Mouse (Mus musculus): ENCODE results near the gene Rab33b. TPM values are rescaled to one million over a fixed set of nuclear protein-coding genes. Genes with fewer than 3 reads are reported as not detected.
"Not testable (repeated sequence)": the region's sequence is repeated elsewhere in the genome, so short reads cannot be mapped to it uniquely, and the experiment has no call there.

The Rab33b gene
- total RNA-seq (2014; rRNA removed) (7.3 and 8.4 TPM in 2 replicates), polyA plus RNA-seq (2012; rRNA removed) (3.6 and 4.7 TPM in 2 replicates)

- Histone ChIP-seq H3K79me2 (ENCODE audit: control insufficient read depth, insufficient read depth, low read length) (peaks cover 7% of the 10 kb centered on the region; the same call in 1 of the 2 replicates), H3K27me3 (ENCODE audit: control insufficient read depth, insufficient read depth, low read length) (no peaks in the 10 kb centered on the region), H3K4me1 (ENCODE audit: control insufficient read depth, insufficient read depth, low read length) (peaks cover 4% of the 10 kb centered on the region; the same call in 1 of the 2 replicates), H3K36me3 (ENCODE audit: control insufficient read depth, insufficient read depth, low read length) (no peaks in the 10 kb centered on the region), H3K4me3 (ENCODE audit: insufficient read depth, low read depth, low read length) (peak within 1 kb of the TSS; percentile 90), H3K27ac (replicated peaks; ENCODE audit: insufficient read depth, low read depth, low read length) (peak within 1 kb of the TSS; percentile 72), H3K9ac (ENCODE audit: low read depth, low read length) (peak within 1 kb of the TSS; percentile 90)
- TF ChIP-seq POLR2A (IDR thresholded peaks at IDR 0.05; ENCODE audit: extremely low read depth, insufficient read depth, low read length) (peak; percentile 82), CTCF (IDR thresholded peaks at IDR 0.05; ENCODE audit: low read depth, low read length) (0 out of 2 replicates have a peak, but pooled peaks have one; percentile 18)
- under 1% methylated on average over 70 of the region's 70 CpGs for WGBS
- DNase-seq (ENCODE audit: extremely low read depth, low read depth, low spot score): peak; percentile 77
These were observed at the start of gene Rab33b for GRCm38 (mm10) chr3:51483741-51484359. Gene Rab33b, plus strand, starts transcription at chr3:51483920.

- TF ChIP-seq CTCF (IDR thresholded peaks at IDR 0.05; ENCODE audit: low read depth, low read length): peak; percentile 7; the same call in 1 of the 2 replicates
- H3K27ac ChIP-seq (replicated peaks; ENCODE audit: insufficient read depth, low read depth, low read length); H3K9ac ChIP-seq (ENCODE audit: low read depth, low read length); DNase-seq (ENCODE audit: extremely low read depth, low read depth, low spot score); H3K27me3 ChIP-seq (ENCODE audit: control insufficient read depth, insufficient read depth, low read length); H3K79me2 ChIP-seq (ENCODE audit: control insufficient read depth, insufficient read depth, low read length); H3K4me1 ChIP-seq (ENCODE audit: control insufficient read depth, insufficient read depth, low read length); H3K4me3 ChIP-seq (ENCODE audit: insufficient read depth, low read depth, low read length); H3K36me3 ChIP-seq (ENCODE audit: control insufficient read depth, insufficient read depth, low read length): not testable (repeated sequence)
- 91% methylated on average over 5 of the region's 5 CpGs for WGBS
These were observed 49.4 kb upstream of the Rab33b start for GRCm38 (mm10) chr3:51434364-51434763.

DNA sequence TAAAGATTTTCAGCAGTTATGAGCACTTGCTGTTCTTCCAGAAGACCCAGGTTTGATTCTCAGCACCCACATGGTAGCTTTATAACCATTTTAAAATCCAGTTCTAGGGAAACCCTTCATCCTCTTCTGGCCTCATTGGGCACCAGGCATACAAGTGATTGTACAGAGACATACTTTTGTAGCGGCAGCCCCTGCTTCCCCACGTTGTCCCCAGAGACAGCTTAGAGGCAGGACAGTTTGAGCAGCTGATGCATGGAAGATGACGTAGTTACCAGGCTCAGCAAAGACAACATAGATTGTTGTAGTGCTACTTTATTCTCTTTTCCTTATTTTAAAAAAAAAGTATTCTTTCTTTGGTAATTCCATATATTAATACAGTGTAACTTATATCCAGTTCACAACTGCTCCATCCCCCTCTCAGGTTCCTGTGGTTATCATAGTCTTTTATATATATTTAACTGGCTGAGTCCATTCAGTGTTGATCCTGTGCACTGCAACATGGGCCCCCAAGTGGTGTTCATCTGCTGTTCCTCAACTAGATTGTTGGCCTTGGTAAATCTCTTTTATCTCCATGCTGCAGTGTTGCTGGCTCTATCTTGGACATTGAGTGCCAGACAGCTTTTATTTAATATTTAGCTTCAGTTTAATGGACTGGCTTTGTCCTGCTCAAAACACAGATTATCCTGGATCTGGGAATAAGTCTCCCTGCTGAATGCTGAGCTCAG, 48.7 kb upstream of the Rab33b start:
- WGBS: 94% methylated on average over 3 of the region's 3 CpGs
- no peak for DNase-seq (ENCODE audit: extremely low read depth, low read depth, low spot score)
- Histone ChIP-seq H3K27me3 (ENCODE audit: control insufficient read depth, insufficient read depth, low read length) (no peaks in the 10 kb centered on the region), H3K9ac (ENCODE audit: low read depth, low read length) (no peak overlapping the region), H3K4me1 (ENCODE audit: control insufficient read depth, insufficient read depth, low read length) (peaks cover 2% of the 10 kb centered on the region; the same call in 1 of the 2 replicates), H3K79me2 (ENCODE audit: control insufficient read depth, insufficient read depth, low read length) (peaks cover 8% of the 10 kb centered on the region; the same call in 1 of the 2 replicates), H3K27ac (replicated peaks; ENCODE audit: insufficient read depth, low read depth, low read length) (no peak overlapping the region), H3K36me3 (ENCODE audit: control insufficient read depth, insufficient read depth, low read length) (peaks cover 8% of the 10 kb centered on the region), H3K4me3 (ENCODE audit: insufficient read depth, low read depth, low read length) (no peak overlapping the region)
- no peak for TF ChIP-seq CTCF (IDR thresholded peaks at IDR 0.05; ENCODE audit: low read depth, low read length)
- no peak for TF ChIP-seq POLR2A (IDR thresholded peaks at IDR 0.05; ENCODE audit: extremely low read depth, insufficient read depth, low read length)

DNA sequence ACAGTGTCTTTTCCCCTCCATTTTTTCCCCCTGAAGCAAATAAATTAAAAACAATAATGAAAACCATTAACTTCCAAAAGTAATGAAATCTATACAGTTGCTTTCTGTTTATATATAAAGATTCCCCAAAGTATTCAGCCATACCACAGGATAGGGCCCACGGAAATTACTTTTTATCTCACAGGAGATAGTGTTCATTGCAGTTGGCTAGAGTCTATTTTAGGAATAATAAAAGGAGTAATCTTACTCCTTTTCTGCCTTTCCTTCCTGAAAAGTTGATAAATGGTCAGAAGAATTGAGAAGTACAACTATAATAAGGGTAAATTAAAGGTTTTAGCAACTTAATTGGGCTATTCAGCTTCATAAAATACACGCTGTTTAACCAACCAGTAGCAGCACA, 15.2 kb upstream of the Rab33b start:
- WGBS: 86% methylated on average over 2 of the region's 2 CpGs

DNA sequence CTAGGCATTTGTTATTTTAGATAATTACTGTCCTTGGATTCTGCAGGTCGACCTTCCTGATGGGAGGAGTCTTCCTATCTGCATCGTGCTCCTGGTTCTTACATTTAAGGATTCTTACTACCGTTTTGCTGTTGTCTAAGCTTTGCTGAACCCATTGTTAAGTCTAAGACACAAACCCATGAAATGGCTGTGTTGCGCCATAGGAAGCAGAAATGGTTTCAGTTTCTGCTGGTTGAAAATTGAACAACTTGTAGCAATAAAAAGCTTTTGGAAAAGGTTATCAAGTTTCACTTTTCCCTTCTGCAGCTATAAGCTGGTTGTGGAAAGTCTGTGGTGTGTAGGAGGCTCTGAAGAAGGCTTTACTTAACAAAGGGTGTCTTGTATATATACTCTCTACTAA, 8.0 kb upstream of the Rab33b start:
- no peak for TF ChIP-seq POLR2A (IDR thresholded peaks at IDR 0.05; ENCODE audit: extremely low read depth, insufficient read depth, low read length)
- no peak for TF ChIP-seq CTCF (IDR thresholded peaks at IDR 0.05; ENCODE audit: low read depth, low read length)
- H3K4me3 ChIP-seq (ENCODE audit: insufficient read depth, low read depth, low read length): no peak overlapping the region
- H3K9ac ChIP-seq (ENCODE audit: low read depth, low read length): no peak overlapping the region
- H3K4me1 ChIP-seq (ENCODE audit: control insufficient read depth, insufficient read depth, low read length): no peaks in the 10 kb centered on the region
- no peaks in the 10 kb centered on the region for H3K79me2 ChIP-seq (ENCODE audit: control insufficient read depth, insufficient read depth, low read length)
- 50% methylated on average over 4 of the region's 4 CpGs for WGBS
- no peaks in the 10 kb centered on the region for H3K27me3 ChIP-seq (ENCODE audit: control insufficient read depth, insufficient read depth, low read length)
- no peak overlapping the region for H3K27ac ChIP-seq (replicated peaks; ENCODE audit: insufficient read depth, low read depth, low read length)
- peaks cover 26% of the 10 kb centered on the region for H3K36me3 ChIP-seq (ENCODE audit: control insufficient read depth, insufficient read depth, low read length)
- peak; percentile 9 for DNase-seq (ENCODE audit: extremely low read depth, low read depth, low spot score)

More for the DNA sequence above, 15.2 kb upstream of the Rab33b start:
- Histone ChIP-seq H3K27me3 (ENCODE audit: control insufficient read depth, insufficient read depth, low read length) (no peaks in the 10 kb centered on the region), H3K4me1 (ENCODE audit: control insufficient read depth, insufficient read depth, low read length) (no peaks in the 10 kb centered on the region), H3K36me3 (ENCODE audit: control insufficient read depth, insufficient read depth, low read length) (peaks cover 61% of the 10 kb centered on the region), H3K27ac (replicated peaks; ENCODE audit: insufficient read depth, low read depth, low read length) (no peak overlapping the region), H3K9ac (ENCODE audit: low read depth, low read length) (no peak overlapping the region), H3K79me2 (ENCODE audit: control insufficient read depth, insufficient read depth, low read length) (no peaks in the 10 kb centered on the region), H3K4me3 (ENCODE audit: insufficient read depth, low read depth, low read length) (no peak overlapping the region)
- DNase-seq (ENCODE audit: extremely low read depth, low read depth, low spot score): no peak
- no peak for TF ChIP-seq CTCF (IDR thresholded peaks at IDR 0.05; ENCODE audit: low read depth, low read length)

GRCm38 (mm10) chr3:51479893-51480292, 3.8 kb upstream of the Rab33b start:
- TF ChIP-seq CTCF (IDR thresholded peaks at IDR 0.05; ENCODE audit: low read depth, low read length): no peak
- no peak for TF ChIP-seq POLR2A (IDR thresholded peaks at IDR 0.05; ENCODE audit: extremely low read depth, insufficient read depth, low read length)

More at GRCm38 (mm10) chr3:51479893-51480292, 3.8 kb upstream of the Rab33b start:
- Histone ChIP-seq H3K9ac (ENCODE audit: low read depth, low read length) (no peak overlapping the region), H3K4me3 (ENCODE audit: insufficient read depth, low read depth, low read length) (no peak overlapping the region), H3K27me3 (ENCODE audit: control insufficient read depth, insufficient read depth, low read length) (no peaks in the 10 kb centered on the region), H3K4me1 (ENCODE audit: control insufficient read depth, insufficient read depth, low read length) (peaks cover 4% of the 10 kb centered on the region; the same call in 1 of the 2 replicates), H3K27ac (replicated peaks; ENCODE audit: insufficient read depth, low read depth, low read length) (no peak overlapping the region), H3K36me3 (ENCODE audit: control insufficient read depth, insufficient read depth, low read length) (no peaks in the 10 kb centered on the region; the same call in 1 of the 2 replicates), H3K79me2 (ENCODE audit: control insufficient read depth, insufficient read depth, low read length) (peaks cover 3% of the 10 kb centered on the region; the same call in 1 of the 2 replicates)
- WGBS: 49% methylated on average over 2 of the region's 2 CpGs
- no peak for DNase-seq (ENCODE audit: extremely low read depth, low read depth, low spot score)

All from liver, adult 2 months (tissue).